Comparison of ENCODE assay signal across 24 mouse cellular contexts in genomic region chr17:24481027-24481815, GRCm38 (mm10). TPM values are rescaled to one million over a fixed set of nuclear protein-coding genes. Genes with fewer than 3 reads are reported as not detected.
"Had no signal": no experiment of that assay in that cellular context is flagged by ENCODE, and none has a peak within 500 bp of the region (broad histone marks: within the 10 kb centered on the region; RNA-seq: fewer than 3 reads in every experiment).

No protein-coding gene starts in this region.

- H3K27ac ChIP-seq: layer of hippocampus, adult 2 months; limb, embryonic 10.5 days; limb, embryonic 13.5 days; liver, embryonic 12.5 days; liver, embryonic 15.5 days; lung, embryonic 15.5 days; midbrain, embryonic 15.5 days; neural tube, embryonic 13.5 days had no signal

- H3K9ac ChIP-seq: limb, embryonic 13.5 days; liver, embryonic 15.5 days; lung, embryonic 15.5 days; midbrain, embryonic 15.5 days; neural tube, embryonic 13.5 days; stomach, embryonic 15.5 days had no signal

- H3K9me3 ChIP-seq: limb, embryonic 10.5 days; limb, embryonic 13.5 days; liver, embryonic 12.5 days; liver, embryonic 15.5 days; lung, embryonic 15.5 days; midbrain, embryonic 15.5 days; neural tube, embryonic 13.5 days; stomach, embryonic 15.5 days had no signal

- DNase-seq: kidney, adult 18-20 months; kidney, adult 9 months; kidney, postnatal 14 days; layer of hippocampus, adult 9-11 months; liver; lung, adult 18-20 months; lung, postnatal 14 days; right cerebral cortex, postnatal 25 days; spleen, adult 18-20 months; thymus, adult 2 months; thymus, postnatal 25 days had no signal

- H3K4me3 ChIP-seq: layer of hippocampus, adult 2 months; limb, embryonic 10.5 days; limb, embryonic 13.5 days; liver, embryonic 12.5 days; liver, embryonic 15.5 days; lung, embryonic 15.5 days; midbrain, embryonic 15.5 days; neural tube, embryonic 13.5 days; stomach, embryonic 15.5 days had no signal

- ATAC-seq: intestine, embryonic 16.5 days; liver, embryonic 12.5 days; midbrain, embryonic 15.5 days had no signal

- H3K27me3 ChIP-seq: limb, embryonic 13.5 days; lung, embryonic 15.5 days; midbrain, embryonic 15.5 days; neural tube, embryonic 13.5 days; stomach, embryonic 15.5 days had no signal

- H3K4me2 ChIP-seq: limb, embryonic 13.5 days; liver, embryonic 12.5 days; liver, embryonic 15.5 days; lung, embryonic 15.5 days; midbrain, embryonic 15.5 days; neural tube, embryonic 13.5 days had no signal

RNA-seq across cellular contexts. Expression of gene Caskin1, which starts 7.2 kb away (rescaled TPM):
- total RNA-seq: megakaryocyte progenitor cell, adult 5-6 weeks; megakaryocyte-erythroid progenitor cell, adult 5-6 weeks; neutrophil, adult 5-6 weeks had no signal

RNA-seq across cellular contexts. Expression of gene Bricd5, which starts 7.5 kb away (rescaled TPM):
- total RNA-seq: megakaryocyte-erythroid progenitor cell, adult 5-6 weeks; neutrophil, adult 5-6 weeks had no signal
- polyA plus RNA-seq: limb, embryonic 10.5 days; limb, embryonic 13.5 days; liver, embryonic 12.5 days; liver, embryonic 15.5 days; lung, embryonic 15.5 days; neural tube, embryonic 13.5 days; stomach, embryonic 15.5 days had no signal
